Mouse (Mus musculus): ENCODE results near the gene Gas7.

Gas7 gene

DNA sequence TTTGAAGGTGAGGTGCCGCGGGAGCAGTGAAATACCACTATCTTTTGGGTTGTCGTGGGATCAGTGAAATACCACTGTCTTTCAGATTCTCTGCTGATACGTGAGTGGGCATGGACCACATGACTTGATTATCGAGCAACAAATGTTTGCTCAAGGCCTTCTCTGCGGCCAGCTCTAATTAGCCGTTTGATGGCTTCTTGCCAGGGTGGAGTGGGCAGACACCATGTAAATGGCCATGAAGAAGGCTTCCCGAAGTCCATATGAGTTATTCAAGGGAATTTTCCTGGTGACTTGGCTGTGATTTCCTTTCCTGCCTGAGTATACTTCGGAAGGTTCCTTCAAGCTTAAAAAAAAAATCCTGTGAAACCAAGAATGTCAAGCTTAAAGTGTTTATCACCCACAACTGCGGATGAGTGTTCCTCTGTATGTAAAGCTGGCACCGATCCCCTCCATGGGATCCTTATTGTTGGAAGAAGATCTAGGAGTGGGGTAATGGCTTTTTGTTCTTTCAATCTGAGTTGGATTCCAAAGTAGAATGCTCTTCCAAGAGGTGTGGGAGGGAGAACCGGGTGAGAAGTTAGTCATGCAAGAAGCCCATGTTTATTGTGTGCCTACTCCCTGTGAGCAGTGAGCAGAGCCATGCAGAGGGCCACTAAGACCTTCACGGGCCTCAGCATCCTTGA is 161.5 kb downstream of the Gas7 start:
- DNase-seq (ENCODE audit: low read depth, low spot score): no peak

DNA sequence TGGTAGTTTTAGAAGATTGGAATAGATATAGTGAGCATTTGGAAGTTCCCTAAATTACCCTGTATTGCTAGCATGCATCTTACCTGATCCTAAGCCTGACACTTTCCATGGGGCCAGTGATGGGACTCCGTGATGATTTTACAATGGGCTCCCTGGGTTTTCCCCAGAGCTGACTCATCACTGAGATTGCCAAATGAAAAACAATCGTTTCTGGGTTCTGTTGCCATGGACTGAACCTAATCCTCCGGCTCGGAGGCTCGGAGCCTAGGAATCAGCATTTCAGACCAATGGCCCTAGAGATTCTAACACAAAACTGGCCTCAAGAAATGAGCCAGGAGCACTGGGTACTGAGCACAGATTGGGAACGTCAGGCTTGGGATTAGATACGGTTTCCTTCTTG is 167.1 kb downstream of the Gas7 start:
- no peak for DNase-seq (ENCODE audit: low read depth, low spot score)

DNA sequence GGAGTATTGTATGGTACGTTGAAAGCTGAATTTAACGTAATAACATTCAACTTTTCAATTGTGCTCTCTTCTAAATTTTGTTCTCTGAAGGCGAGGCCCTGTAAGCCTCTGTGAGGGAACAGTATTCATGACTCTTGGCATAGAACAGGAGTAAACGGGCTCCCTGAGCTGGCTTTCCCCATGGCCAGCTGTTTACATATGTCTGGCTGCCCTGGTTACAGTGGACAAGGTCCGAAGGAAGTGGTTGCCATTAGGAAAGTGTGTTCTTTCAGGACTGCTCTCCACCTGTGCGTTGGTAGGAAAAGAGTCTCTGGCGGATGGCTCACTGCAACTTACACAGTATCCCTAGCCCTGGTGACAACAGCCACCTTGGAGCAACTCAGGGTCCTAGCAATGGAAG is 171.9 kb downstream of the Gas7 start:
- no peak for DNase-seq (ENCODE audit: low read depth, low spot score)

DNA sequence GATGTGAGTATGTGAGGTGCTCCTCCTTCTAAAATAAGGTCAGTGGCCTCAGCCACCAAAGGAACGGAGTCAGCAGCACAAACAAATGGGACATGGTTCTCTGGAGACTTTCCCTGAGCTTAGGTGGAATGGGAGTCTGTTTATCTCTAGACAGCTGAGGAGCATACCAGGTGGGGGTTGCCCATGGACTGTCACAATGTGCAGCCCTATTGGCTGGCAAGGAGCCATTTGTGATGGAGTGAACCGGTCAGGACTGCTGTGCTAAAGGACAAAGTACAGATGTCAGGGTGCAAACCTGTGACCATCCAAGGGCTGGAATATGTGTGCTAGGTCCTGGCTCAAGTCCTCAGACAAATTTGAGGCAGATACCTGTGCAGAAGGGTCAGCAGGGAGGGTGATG is 173.3 kb downstream of the Gas7 start:
- DNase-seq (ENCODE audit: low read depth, low spot score): no peak

DNA sequence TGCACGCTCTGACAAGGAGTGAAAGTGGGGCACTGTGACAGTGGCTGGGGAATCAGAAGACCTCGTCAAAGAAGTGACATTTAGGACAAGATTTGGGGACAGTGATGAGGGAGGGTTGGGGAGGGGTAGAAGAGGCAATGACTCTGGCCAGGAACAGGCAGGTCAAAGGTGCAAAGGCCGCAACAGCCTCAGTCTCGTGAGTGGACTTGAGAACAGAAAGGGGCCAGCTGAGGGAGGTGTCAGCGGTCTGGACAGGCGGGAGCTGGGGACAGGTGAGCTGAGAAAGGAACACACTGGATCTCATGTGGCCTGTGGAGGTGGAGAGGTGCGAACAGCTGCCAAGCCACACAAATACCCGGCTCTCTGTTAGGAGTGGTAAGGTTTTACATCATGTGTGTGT is 177.7 kb downstream of the Gas7 start:
- DNase-seq (ENCODE audit: low read depth, low spot score): no peak

DNA sequence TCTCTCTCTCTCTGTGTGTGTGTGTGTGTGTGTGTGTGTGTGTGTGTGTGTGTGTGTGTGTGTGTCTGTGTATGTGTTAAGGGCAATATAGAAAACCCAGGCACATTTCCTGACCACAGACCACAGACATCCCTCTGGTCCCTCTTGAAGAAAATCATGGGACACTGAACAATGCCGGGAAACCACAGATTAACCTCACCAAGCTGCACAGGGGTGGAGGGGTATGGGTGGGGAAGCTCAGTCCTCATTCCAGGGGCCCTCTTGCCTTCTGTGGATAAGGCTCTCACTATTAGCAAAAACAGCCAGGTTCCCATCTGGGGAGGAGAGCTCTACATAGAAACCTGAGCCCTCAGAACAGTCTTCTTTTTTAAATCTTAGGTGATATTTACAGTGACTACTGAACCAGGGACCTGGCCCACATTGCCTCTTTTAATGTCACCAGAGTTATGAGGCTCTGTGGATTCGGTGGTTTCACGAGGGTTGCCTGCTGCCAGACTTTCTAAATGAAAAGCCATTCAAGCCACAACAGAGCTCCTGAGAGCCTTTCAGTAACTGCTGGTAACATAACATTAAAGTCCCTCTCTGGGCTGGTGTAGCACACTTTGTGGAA is 178.5 kb downstream of the Gas7 start:
- DNase-seq (ENCODE audit: low read depth, low spot score): no peak

DNA sequence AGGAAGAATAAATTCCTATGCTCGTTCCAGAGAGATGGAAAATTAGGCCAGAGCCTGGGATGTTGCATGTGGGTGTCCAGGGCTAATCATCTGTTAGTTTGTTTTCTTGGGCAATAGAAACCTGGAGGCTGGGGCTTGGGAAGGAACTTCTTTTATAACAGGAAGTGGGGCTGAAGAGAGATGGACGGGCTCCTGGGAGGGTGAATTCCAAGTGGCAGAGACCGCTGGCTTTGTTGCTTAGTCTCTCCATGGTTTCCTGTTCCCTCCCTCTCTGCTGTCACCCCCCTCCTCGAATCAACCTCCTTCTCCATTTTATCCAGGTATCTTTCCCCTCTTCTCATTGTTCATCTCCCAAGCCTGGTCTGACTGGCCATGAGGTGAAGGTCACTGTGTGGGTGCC is 181.0 kb downstream of the Gas7 start:
- DNase-seq (ENCODE audit: low read depth, low spot score): no peak

DNA sequence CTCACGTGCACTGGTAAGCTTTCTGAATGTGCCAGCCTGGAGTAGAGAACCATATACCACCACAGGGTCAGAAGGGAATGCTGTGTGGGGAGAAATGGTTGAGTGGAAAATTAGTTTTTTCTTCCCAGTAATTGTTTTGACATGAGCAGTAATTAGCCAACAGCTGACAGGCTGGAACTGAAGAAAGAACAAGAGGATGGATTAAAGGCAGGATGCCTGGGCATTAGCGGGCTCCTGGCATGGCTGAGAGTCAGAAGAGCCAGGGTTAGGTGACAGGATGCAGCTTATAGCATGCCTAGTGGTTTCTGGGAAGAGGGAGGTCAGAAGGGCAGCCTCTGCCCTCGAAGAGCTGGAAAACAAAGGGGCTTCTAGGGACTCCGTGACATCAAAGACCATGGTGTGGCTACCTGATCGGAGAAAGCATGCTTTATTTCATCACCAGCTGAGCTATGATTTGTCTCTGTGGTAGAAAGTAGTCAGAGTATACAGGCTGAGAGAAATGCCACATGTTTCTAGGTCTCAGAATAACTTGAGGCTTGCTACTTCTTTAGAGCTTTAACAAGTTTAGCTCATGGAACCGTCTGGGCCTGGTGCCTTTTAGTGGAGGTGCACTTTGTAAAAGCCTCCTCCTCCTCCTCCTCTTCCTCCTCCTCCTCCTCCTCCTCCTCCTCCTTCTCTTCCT is 181.8 kb downstream of the Gas7 start:
- no peak for DNase-seq (ENCODE audit: low read depth, low spot score)

DNA sequence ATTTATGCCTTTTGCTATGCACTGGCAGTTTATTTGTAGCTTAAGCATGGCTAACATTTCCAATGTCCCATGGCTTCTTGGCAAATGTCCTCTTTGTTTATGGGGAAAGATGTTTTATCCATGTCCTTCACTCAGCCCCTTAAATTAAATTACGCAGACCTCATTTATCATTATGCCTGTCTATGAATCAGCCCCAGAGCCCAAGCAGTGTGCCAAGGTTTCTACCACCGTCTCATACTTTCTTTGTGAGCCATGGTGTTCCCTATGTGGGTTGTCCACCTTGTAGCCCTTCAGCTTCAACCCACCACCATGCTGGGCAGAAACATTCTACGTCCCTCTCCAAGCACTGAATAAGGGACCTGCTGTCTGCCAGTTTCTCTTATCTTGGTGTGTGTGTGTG is 183.2 kb downstream of the Gas7 start:
- no peak for DNase-seq (ENCODE audit: low read depth, low spot score)

DNA sequence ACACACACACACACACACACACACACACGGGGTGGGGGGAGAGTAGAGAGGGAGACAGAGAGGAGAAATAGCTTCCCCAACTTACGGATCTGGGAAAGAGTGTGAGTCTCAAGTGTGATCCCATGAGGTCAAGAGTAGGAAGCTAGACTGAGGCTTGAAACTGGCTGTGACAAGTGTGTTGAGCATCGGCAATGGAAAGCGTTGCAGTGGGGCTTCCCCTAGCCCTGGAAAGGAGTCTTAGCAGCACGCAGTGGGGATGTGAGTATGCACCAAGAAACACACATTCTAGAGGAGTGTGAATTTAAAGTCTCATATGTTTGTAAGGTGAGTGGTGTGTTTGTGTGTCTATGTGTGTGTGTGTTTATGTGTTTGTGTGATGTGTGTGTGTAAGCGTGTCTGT is 185.1 kb downstream of the Gas7 start:
- DNase-seq (ENCODE audit: low read depth, low spot score): no peak

DNA sequence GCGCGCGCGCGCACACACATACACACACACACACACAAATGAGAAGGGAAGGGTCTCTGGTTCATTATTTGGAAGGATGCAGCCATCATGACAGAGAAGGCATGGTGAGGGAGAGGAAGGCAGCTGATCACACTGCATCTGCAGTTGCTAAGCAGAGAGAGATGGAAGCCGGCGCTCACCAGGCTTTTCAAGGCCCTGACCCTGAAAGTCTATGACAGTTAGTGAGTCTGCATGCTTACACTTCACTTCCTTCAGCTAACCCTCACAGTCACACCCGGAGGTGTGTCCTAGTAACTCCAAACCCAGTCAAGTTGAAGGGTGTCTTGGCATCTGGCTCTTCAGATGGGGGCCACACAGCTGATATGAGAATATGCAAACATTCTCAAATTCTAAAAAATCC is 187.2 kb downstream of the Gas7 start:
- no peak for DNase-seq (ENCODE audit: low read depth, low spot score)

DNA sequence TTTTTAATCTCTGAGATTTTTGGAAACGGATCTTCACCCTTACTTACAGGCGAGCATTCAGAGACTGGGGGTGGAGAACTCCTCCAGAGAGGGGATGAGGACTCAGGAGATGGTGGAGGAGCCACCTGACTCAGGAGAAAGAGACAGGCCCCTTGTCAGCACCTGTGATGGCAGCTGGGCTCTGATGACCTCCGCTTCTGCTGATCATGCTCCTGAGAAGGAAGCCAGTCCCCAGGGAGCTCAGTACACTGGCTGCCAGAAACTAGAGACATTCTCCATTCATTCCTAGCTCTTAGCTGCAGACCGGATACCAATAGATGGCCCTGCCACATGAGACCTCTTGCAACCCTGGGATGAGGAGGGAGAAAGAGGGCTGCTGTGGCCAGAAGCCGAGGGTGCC is 187.6 kb downstream of the Gas7 start:
- no peak for DNase-seq (ENCODE audit: low read depth, low spot score)

DNA sequence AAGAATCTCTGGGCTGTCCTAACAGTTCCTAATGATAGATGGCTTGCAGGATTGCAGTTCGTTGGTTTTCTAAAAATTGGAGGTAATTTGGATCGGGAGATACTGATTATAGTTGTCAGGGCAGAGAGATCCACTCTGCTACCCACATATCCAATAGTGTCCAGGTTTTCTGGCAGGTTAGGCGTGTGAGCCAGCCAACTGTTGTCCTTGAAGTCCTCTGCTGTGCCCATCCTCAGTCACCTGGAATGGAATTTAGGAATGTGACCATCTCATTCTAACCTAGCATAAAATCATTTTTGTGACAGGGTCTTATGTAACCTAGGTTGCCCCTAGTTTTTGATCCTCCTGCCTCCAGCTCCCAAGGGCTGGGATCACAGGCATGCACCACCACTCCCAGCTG is 188.2 kb downstream of the Gas7 start:
- no peak for DNase-seq (ENCODE audit: low read depth, low spot score)

DNA sequence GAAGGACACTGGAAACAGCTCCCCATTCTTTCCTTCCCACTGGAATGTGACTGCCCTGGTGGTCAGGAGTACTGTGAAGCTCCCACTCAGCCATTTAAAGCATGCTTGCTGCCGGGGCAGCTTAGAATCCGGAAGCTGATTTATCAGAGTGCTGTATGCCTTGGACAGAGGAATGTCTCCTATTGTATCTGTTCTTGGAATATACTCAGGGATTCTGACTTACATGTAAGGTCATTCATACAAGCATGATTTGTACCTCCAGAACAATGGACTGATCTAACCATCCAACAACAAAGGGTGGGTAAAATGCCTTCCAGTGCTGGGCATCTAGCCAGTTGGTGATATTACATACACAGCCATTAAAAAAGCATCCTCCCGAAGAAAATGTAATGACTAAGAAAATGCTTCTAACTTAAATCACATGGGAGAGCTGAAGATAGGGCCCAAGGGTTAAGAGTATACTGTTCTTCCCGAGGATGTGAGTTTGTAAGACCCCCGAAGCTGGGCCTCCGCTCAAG is 189.5 kb downstream of the Gas7 start:
- no peak for DNase-seq (ENCODE audit: low read depth, low spot score)

DNA sequence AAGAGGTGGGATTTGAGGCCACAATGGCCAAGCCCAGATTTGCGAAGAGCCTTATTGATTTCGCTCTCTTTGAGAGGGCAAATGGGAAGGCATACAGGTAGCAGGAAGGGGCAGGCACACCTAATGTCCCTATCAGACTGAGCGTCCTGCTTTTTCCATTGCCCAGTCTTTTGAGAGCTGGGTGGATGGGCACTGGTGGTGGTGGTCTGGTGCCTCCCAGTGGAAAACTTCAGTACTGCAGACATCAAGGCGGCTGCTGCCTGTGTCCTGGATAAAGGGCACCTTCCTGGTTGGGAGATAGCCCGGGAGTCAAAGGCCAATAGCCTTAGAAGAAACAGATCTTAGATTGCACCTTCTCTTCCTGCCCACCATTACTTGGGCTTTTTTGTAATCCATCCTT is 192.5 kb downstream of the Gas7 start:
- DNase-seq (ENCODE audit: low read depth, low spot score): peak; percentile 58

DNA sequence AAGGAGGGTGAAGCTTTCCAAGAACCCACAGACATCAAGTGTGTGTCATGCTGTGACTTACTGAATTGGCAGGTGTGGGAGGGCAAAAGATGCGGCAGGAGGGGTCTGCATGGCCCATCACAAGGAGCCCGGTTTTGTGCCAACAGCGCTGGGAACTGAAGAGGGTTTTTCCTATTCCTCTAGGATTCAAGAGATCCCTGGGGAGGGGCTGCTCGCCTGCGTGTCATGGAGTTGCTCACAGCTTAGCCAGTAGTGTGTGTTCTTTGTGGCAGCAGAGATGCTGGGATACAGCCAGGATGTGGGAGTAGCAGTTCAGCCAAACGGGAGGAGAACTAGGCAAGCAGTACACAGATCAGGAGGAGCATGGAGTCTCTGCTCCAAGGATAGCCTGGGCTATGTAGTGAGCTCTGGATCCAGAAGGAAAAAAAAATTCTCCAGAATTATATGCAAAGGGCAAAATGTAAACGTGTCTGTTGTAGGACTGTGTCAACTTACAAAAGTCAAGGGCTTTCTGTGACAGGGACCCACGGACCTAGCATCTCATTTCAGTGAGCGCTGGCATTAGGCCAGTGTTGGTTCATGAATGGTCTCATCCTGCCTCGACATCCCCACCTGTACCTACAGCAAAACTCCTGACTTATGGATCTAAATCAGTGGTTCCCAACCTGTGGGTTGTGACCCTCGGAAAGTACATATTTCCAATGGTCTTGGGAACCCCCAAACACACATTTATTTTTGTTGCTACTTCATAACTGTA is 193.6 kb downstream of the Gas7 start:
- no peak for DNase-seq (ENCODE audit: low read depth, low spot score)

DNA sequence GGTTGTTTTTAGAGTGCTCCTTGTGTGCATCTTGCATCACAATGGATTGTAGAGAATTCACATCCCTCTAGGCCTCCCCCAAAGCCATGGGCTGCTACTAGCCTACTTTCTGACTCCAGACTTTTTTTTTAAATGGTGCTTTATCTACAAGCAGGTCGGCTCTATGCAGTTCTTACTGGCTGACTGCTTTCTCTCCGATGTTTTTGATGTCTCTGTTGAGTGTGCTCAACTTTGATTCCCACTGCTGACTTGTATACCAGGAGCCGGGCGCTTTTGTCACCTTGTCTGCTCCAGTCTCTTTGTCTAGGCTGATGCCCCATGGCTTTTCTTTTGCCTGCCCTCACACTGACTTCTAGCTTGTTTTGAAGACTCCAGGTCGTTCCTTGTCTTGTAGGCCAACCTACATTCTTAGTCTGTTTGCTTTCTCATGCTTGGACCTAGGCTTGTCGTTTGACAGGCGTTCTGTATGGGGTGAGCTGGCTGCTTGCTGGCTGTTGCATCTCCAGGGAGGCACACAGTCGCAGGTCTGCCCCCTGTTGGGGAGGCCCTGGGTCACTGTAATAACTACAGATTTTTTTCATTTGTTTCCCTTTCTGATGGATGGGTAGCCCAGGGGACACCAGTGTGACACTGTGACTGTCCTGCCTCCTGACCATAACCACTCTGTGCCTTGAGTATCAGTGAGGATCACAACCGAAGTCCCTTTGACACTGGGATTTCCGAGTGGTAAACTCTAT is 194.9 kb downstream of the Gas7 start:
- DNase-seq (ENCODE audit: low read depth, low spot score): no peak

DNA sequence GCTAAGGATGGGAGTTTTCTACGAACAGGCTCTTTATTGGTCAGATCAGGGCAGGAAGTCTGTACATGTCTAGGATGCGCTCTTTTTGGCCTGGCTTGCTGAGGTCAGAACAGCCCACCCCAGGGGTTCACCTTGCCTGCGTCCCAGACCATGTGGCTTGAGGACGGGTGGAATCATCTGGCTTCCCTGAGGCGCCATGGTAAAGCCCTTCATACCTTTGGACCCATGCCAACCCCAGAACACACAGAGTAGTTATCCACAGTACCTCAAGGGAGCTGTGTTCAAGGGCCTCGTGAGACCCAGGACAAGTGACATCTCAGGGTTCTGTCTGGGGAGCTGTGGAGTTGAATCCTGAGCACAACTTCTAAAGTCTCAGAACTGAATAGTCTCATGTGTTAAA is 196.5 kb downstream of the Gas7 start:
- no peak for DNase-seq (ENCODE audit: low read depth, low spot score)

DNA sequence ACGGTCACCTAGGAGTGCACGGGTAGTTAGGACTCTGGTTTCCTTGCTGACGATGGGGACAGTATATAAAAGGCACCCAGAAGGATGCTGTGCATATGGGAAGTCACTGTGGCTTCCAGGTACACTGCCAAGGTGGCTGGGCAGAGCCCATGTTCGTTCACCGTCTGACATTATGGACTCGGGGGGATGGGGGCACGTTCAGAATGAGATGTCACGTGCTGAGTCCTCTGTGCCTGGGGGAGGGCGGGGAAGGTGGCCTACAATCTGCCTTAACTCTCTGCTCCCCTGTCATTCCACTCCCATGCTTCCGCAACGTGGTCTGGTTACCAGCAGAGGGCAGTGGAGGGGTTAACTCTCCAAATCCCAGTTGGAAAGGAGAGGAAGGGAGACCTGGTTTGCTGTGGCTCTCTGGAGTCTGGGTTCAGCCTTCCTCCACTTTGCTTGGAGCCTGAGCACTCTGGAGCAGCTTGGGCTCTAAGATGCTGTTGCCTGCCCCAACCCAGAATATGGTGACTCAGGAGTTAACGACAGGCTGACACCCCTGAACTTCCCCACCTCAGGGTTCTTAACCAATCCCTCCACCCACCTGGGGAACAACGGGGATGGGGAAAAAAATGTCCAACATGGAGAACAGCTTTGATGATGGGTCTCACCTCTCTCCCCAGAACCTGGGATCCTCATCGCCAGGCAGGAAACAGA is 197.1 kb downstream of the Gas7 start:
- DNase-seq (ENCODE audit: low read depth, low spot score): peak; percentile 53

DNA sequence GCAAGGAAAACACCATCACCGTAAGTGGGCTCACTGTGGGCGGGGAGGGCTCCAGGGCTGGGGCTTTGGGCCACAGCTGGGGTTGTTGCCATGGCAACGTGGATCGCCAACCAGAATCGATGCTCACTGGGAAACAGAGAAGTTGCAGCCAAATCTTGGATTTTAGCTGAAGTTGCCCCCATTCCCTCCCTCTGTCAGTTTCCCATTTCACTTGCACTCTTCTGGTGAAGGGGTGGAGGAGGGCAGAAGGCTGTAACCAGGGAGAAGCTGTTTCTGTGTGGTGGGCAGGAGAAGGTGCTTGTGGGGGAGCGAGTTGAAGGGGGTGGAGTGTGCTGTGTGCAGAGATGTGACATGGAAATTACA is 197.6 kb downstream of the Gas7 start:
- no peak for DNase-seq (ENCODE audit: low read depth, low spot score)

DNA sequence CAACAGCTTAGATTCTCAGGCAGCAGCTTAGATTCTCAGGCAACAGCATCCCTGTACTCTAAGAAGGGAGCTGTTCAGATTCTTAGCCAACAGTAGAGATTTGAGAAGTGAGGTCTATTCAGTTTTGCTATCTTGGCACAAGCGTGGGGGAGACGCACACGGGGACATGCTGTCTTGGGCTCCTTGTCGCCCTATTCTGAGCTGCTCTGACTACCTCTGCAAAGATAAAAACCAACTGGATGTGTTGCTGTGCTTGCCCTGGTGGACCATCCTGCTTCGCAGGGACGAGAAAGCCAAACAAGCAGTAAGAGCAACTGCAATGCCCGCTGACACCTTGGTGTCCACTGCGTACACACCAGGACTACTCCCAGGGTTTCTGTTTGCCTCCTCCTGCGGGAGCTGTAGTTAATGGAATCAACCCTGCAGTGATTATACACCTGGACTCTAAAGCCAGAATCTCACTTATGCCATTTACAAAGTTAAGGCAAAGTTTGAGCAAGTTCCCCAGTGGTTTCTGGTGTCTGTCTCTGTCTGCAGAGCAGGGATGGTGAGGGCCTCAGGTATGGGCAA is 198.4 kb downstream of the Gas7 start:
- DNase-seq (ENCODE audit: low read depth, low spot score): no peak

Data from retina, postnatal 7 days (tissue).